Mouse (Mus musculus) hindbrain, embryonic 15.5 days (tissue): ENCODE results near the gene Ddx10. TPM values are rescaled to one million over a fixed set of nuclear protein-coding genes. Genes with fewer than 3 reads are reported as not detected.

ENCODE experiments used
- ATAC-seq: fragments of 200-750 bp; cut with Nextera tagmentation; 2 replicates; pipeline ENCODE4 v1.8.0; 2017; ENCODE audit warnings: low read depth, moderate number of reproducible peaks, moderate TSS enrichment; ENCODE audit not compliant: low FRiP score
- H3K27ac ChIP-seq: fragments of 300-500 bp; sonication (generic); replicated peaks from 2 replicates; pipeline ENCODE4 v1.5.1; 2015; ENCODE audit warnings: mild to moderate bottlenecking, inconsistent platforms
- H3K27me3 ChIP-seq: fragments of 300-500 bp; sonication (generic); 2 replicates; pipeline ENCODE4 v1.6.1; 2015; ENCODE audit warnings: control low read depth, inconsistent platforms
- H3K36me3 ChIP-seq: fragments of 300-500 bp; sonication (generic); 2 replicates; pipeline ENCODE4 v1.6.1; 2015; ENCODE audit warnings: control low read depth, inconsistent platforms
- H3K4me1 ChIP-seq: fragments of 300-500 bp; sonication (generic); replicated peaks from 2 replicates; pipeline ENCODE4 v1.6.1; 2015; ENCODE audit warnings: control low read depth, inconsistent platforms
- H3K4me2 ChIP-seq: fragments of 300-500 bp; sonication (generic); 2 replicates; pipeline ENCODE4 v1.6.1; 2015; ENCODE audit warnings: moderate library complexity, mild to moderate bottlenecking, inconsistent platforms
- H3K4me3 ChIP-seq: fragments of 300-500 bp; sonication (generic); 2 replicates; pipeline ENCODE4 v1.5.1; 2015; ENCODE audit warnings: mild to moderate bottlenecking, inconsistent platforms
- H3K9ac ChIP-seq: fragments of 300-500 bp; sonication (generic); 2 replicates; pipeline ENCODE4 v1.6.1; 2015; ENCODE audit warnings: inconsistent platforms
- H3K9me3 ChIP-seq: fragments of 300-500 bp; sonication (generic); 2 replicates; pipeline ENCODE4 v1.6.1; 2016; ENCODE audit warnings: control low read depth, inconsistent platforms
- WGBS: fragments of 180-500 bp; shearing (Covaris S2); methylation state at CpG from one replicate; pipeline ENCODE4 v1.1.7; 2015; 5-methylcytosine and 5-hydroxymethylcytosine counted together
- polyA plus RNA-seq: library from polyadenylated mRNA; unstranded; fragments of >200 nt; fragmentation: Nextera tagmentation; extraction: Ambion mirVana; gene quantifications from 2 replicates; pipeline ENCODE4 v1.2.1, GENCODE M21; 2015

Gene Ddx10
- polyA plus RNA-seq, result 22.8 and 24.1 TPM in 2 replicates

DNA sequence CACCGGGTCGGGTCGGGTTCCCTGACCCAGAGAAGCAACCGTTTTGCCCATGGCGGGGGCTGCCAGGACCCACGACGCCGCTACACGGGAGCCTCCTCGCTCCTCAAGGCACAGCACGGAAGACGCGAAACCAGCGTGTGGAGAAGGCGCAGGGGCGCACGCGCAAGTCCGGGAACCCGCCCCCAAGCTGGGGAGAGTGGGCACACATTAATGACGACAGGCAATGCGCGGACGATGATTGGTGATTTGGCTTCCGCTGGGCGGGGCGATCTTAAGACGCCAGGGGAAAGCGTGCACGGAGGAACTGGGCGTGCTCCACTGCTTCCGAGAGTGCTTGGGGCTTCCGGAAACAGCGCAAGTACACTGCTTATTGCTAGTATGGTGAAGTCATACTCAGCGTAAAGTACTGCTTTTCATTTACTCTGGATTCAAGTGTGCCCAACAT, at the start of gene Ddx10:
TSS of gene Ddx10 (minus strand) at position 101 of the 445 bp plus-strand sequence.
- peak within 1 kb of the TSS; percentile 95 for H3K4me2 ChIP-seq
- ATAC-seq, result peak; percentile 100
- under 1% methylated on average over 35 of the region's 35 CpGs for WGBS
- H3K27me3 ChIP-seq, result 0 out of 2 replicates have a peak, but pooled peaks cover 2% of the 10 kb centered on the region
- peak within 1 kb of the TSS; percentile 93 for H3K4me3 ChIP-seq
- no peaks in the 10 kb centered on the region for H3K9me3 ChIP-seq
- peak within 1 kb of the TSS; percentile 64 for H3K27ac ChIP-seq
- H3K4me1 ChIP-seq, result peaks cover 22% of the 10 kb centered on the region
- H3K9ac ChIP-seq, result peak within 1 kb of the TSS; percentile 75
- H3K36me3 ChIP-seq, result no peaks in the 10 kb centered on the region

DNA sequence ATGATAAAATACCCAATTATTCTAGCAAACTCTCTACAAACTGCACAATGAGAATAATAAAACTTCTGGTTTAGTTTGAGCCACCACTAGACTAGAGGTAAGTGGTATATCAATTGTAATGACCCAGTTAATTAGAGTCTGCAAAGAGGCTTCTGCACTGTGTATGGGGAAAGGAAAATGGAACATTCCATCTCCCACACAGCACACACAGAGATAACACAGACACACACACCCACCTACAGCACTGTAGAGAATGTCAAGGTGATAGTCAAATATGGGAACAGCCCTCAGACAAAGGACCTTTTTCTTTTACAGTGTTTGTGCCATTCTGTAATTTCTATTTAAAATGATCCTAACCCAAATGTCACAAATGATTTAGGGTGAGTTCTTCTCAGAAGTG, 45.0 kb upstream of the Ddx10 start:
- ATAC-seq, result no peak
- H3K36me3 ChIP-seq, result no peaks in the 10 kb centered on the region
- H3K27ac ChIP-seq, result no peak overlapping the region
- H3K4me3 ChIP-seq, result no peak overlapping the region
- H3K9me3 ChIP-seq, result no peaks in the 10 kb centered on the region
- no peaks in the 10 kb centered on the region for H3K27me3 ChIP-seq
- no peak overlapping the region for H3K9ac ChIP-seq
- no peaks in the 10 kb centered on the region for H3K4me1 ChIP-seq
- H3K4me2 ChIP-seq, result no peak overlapping the region

- H3K4me2 ChIP-seq, result no peak overlapping the region
- H3K36me3 ChIP-seq, result no peaks in the 10 kb centered on the region
- no peak overlapping the region for H3K4me3 ChIP-seq
- no peak overlapping the region for H3K9ac ChIP-seq
- no peaks in the 10 kb centered on the region for H3K27me3 ChIP-seq
- no peak overlapping the region for H3K27ac ChIP-seq
- no peak for ATAC-seq
- WGBS, result 86% methylated on average over 3 of the region's 3 CpGs
- H3K9me3 ChIP-seq, result no peaks in the 10 kb centered on the region
- no peaks in the 10 kb centered on the region for H3K4me1 ChIP-seq
Observed at GRCm38 (mm10) chr9:53290006-53290405, 42.2 kb upstream of the Ddx10 start.

- Histone ChIP-seq H3K36me3 (no peaks in the 10 kb centered on the region), H3K27ac (no peak overlapping the region), H3K27me3 (no peaks in the 10 kb centered on the region), H3K4me1 (no peaks in the 10 kb centered on the region), H3K9me3 (no peaks in the 10 kb centered on the region), H3K4me2 (no peak overlapping the region), H3K4me3 (no peak overlapping the region), H3K9ac (no peak overlapping the region)
- ATAC-seq, result no peak
- 89% methylated on average over 6 of the region's 6 CpGs for WGBS
Observed at GRCm38 (mm10) chr9:53286793-53287192, 38.9 kb upstream of the Ddx10 start.

DNA sequence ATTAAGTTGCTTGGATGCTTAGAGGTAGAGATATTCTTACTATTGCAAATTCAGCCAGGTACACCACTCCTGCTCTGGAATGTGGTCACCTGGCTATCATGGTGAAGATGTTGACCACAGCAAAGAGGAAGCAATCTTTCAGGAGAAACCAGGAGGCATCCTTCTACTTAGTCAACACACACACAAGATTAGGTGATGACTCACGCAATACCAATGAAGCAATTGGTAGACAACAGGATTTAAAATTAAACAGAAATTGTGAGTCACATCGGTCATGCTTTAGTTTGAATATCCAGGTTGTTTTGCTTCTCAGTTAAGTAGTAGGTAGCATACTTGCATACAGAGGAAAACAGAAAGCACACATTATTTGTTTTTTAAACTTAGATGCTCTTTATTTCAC, 31.1 kb upstream of the Ddx10 start:
- H3K4me2 ChIP-seq, result no peak overlapping the region
- H3K9me3 ChIP-seq, result no peaks in the 10 kb centered on the region
- no peak overlapping the region for H3K27ac ChIP-seq
- no peaks in the 10 kb centered on the region for H3K27me3 ChIP-seq
- H3K9ac ChIP-seq, result no peak overlapping the region
- WGBS, result 98% methylated on average over 2 of the region's 2 CpGs
- H3K4me3 ChIP-seq, result no peak overlapping the region
- H3K4me1 ChIP-seq, result no peaks in the 10 kb centered on the region
- no peak for ATAC-seq
- H3K36me3 ChIP-seq, result no peaks in the 10 kb centered on the region

DNA sequence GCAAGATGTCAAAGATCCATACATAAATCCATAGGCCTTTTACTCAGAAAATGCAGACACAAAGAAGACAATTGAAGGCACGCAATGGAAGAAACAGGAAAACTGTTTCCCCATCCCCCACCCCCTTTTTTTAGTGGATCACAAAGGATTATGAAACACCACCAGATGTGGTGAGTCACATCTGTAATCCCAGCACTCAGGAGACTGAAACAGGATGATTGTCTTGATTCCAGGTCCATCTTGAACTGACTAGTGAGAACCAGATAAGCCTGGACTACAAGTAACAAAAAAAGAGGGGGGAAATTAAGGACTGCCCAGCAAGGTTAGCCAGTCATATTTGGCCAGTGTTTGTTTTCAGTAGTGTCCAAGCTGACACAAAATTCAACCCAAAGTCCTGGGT, 28.5 kb upstream of the Ddx10 start:
- ATAC-seq, result no peak
- Histone ChIP-seq H3K27me3 (no peaks in the 10 kb centered on the region), H3K9me3 (no peaks in the 10 kb centered on the region), H3K36me3 (no peaks in the 10 kb centered on the region), H3K4me3 (no peak overlapping the region), H3K9ac (no peak overlapping the region), H3K4me2 (no peak overlapping the region), H3K27ac (no peak overlapping the region), H3K4me1 (no peaks in the 10 kb centered on the region)
- 89% methylated on average over 1 of the region's 1 CpGs for WGBS

- 78% methylated on average over 4 of the region's 4 CpGs for WGBS
- no peaks in the 10 kb centered on the region for H3K36me3 ChIP-seq
- no peak overlapping the region for H3K27ac ChIP-seq
Observed at GRCm38 (mm10) chr9:53272714-53273113, 24.9 kb upstream of the Ddx10 start.

GRCm38 (mm10) chr9:53272207-53272606, 24.4 kb upstream of the Ddx10 start:
- Histone ChIP-seq H3K4me1 (no peaks in the 10 kb centered on the region), H3K27ac (no peak overlapping the region), H3K9me3 (no peaks in the 10 kb centered on the region), H3K9ac (no peak overlapping the region), H3K4me2 (no peak overlapping the region), H3K36me3 (no peaks in the 10 kb centered on the region), H3K4me3 (no peak overlapping the region), H3K27me3 (no peaks in the 10 kb centered on the region)
- no peak for ATAC-seq
- WGBS, result 69% methylated on average over 5 of the region's 5 CpGs

More at GRCm38 (mm10) chr9:53272714-53273113, 24.9 kb upstream of the Ddx10 start:
- H3K4me3 ChIP-seq, result no peak overlapping the region
- H3K9ac ChIP-seq, result no peak overlapping the region
- no peaks in the 10 kb centered on the region for H3K4me1 ChIP-seq
- no peak for ATAC-seq
- no peak overlapping the region for H3K4me2 ChIP-seq
- no peaks in the 10 kb centered on the region for H3K9me3 ChIP-seq
- H3K27me3 ChIP-seq, result no peaks in the 10 kb centered on the region

DNA sequence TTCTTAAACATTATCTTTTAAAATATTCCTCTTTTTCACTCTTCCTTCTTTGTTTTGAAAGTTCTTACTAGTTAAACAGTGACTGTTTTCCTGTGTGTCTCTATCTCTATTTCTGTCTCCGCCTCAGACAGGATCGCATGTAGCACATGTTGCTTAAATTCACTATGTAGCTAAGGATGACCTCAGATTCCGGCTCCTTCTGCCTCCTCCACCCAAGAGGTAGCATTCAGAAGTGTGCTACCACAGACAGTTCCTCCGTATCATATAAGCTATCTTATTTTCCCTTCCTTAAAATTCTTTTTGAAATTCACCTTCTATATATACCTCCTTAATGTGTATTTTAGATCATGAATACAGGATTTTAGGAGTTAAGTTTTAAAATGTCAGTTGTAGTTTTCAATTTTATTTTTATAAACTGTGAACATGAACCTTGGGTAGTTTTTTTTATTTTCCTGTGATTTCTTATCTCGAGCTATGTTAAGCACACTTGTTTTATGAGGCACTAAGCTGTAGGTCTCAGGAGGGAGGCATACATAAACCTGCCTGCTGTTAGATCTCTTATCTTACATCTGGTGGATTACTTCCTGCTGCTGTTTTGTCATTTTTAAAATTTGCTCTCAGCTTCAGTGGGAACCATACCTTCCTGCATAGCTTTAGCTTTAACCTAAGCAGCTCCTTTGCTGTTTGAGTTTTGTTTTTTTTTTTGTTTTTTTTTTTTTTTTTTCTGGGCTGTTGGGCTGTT, 23.6 kb upstream of the Ddx10 start:
- no peaks in the 10 kb centered on the region for H3K4me1 ChIP-seq
- H3K9ac ChIP-seq, result no peak overlapping the region
- H3K9me3 ChIP-seq, result no peaks in the 10 kb centered on the region
- H3K4me3 ChIP-seq, result no peak overlapping the region
- no peak overlapping the region for H3K27ac ChIP-seq
- H3K4me2 ChIP-seq, result no peak overlapping the region
- no peak for ATAC-seq
- 84% methylated on average over 5 of the region's 5 CpGs for WGBS
- no peaks in the 10 kb centered on the region for H3K27me3 ChIP-seq
- H3K36me3 ChIP-seq, result no peaks in the 10 kb centered on the region

- no peaks in the 10 kb centered on the region for H3K9me3 ChIP-seq
- no peak for ATAC-seq
- no peaks in the 10 kb centered on the region for H3K27me3 ChIP-seq
- no peak overlapping the region for H3K9ac ChIP-seq
- H3K4me3 ChIP-seq, result no peak overlapping the region
- 96% methylated on average over 5 of the region's 5 CpGs for WGBS
- H3K36me3 ChIP-seq, result no peaks in the 10 kb centered on the region
- H3K27ac ChIP-seq, result no peak overlapping the region
- H3K4me1 ChIP-seq, result no peaks in the 10 kb centered on the region
- H3K4me2 ChIP-seq, result no peak overlapping the region
Observed at GRCm38 (mm10) chr9:53269466-53269755, 21.6 kb upstream of the Ddx10 start.

GRCm38 (mm10) chr9:53268731-53269465, 21.0 kb upstream of the Ddx10 start:
- 78% methylated on average over 5 of the region's 5 CpGs for WGBS
- no peaks in the 10 kb centered on the region for H3K4me1 ChIP-seq

DNA sequence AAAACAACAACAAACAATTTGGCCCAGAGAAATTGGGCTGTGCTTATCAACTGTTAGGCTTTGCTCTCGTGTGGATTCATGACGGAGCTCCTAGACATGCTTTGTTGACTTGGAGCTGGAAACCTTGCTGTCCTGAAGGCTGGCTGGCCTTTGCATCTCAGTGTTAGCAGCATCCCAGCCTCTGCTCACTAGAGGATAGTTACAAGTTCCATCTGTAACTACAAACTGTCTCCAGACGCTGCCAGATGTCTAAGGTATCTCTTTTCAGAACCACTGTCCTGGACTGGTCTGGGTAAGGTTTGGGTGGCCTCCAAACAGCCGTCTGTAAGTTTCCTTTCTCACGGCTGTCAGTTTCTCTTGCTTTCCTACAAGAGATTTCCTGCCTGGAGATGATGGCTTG, 20.2 kb upstream of the Ddx10 start:
- WGBS, result 83% methylated on average over 5 of the region's 5 CpGs
- Histone ChIP-seq H3K9me3 (no peaks in the 10 kb centered on the region), H3K4me1 (no peaks in the 10 kb centered on the region), H3K4me3 (no peak overlapping the region), H3K27me3 (no peaks in the 10 kb centered on the region), H3K4me2 (no peak overlapping the region), H3K9ac (no peak overlapping the region), H3K36me3 (no peaks in the 10 kb centered on the region), H3K27ac (no peak overlapping the region)
- ATAC-seq, result no peak

More at GRCm38 (mm10) chr9:53268731-53269465, 21.0 kb upstream of the Ddx10 start:
- no peak overlapping the region for H3K4me3 ChIP-seq
- no peaks in the 10 kb centered on the region for H3K9me3 ChIP-seq
- no peak overlapping the region for H3K9ac ChIP-seq
- no peaks in the 10 kb centered on the region for H3K36me3 ChIP-seq
- H3K27ac ChIP-seq, result no peak overlapping the region
- no peak overlapping the region for H3K4me2 ChIP-seq
- no peak for ATAC-seq
- H3K27me3 ChIP-seq, result no peaks in the 10 kb centered on the region
